Mouse (Mus musculus) E14TG2a.4 (cell line): ENCODE measurements around the gene Idh1.

Experiments
- CTCF ChIP-seq: conservative IDR thresholded peaks from 2 replicates; pipeline ENCODE4 v1.5.1; 2014; ENCODE audit warnings: low read length
- NANOG ChIP-seq: IDR thresholded peaks from 2 replicates; pipeline ENCODE4 v1.6.1; 2014; ENCODE audit warnings: borderline replicate concordance, low read length, mixed read lengths

GRCm38 (mm10) chr1:65109756-65110435 is 76.4 kb downstream of the Idh1 start:
- TF ChIP-seq CTCF, result no peak
- no peak for TF ChIP-seq NANOG
